Mouse (Mus musculus) CH12F3 (cell line): ENCODE data around the gene Mum1.
"Not testable (repeated sequence)": the region's sequence is repeated elsewhere in the genome, so short reads cannot be mapped to it uniquely, and the experiment has no call there.

Experiments
- in situ Hi-C: fragments of 300-500 bp; cut with MboI; formaldehyde crosslinking; loops from 2 replicates; pipeline ENCODE4 v1.14.3; 2020; ENCODE audit warnings: low sequenced_read_pairs

The Mum1 gene

DNA sequence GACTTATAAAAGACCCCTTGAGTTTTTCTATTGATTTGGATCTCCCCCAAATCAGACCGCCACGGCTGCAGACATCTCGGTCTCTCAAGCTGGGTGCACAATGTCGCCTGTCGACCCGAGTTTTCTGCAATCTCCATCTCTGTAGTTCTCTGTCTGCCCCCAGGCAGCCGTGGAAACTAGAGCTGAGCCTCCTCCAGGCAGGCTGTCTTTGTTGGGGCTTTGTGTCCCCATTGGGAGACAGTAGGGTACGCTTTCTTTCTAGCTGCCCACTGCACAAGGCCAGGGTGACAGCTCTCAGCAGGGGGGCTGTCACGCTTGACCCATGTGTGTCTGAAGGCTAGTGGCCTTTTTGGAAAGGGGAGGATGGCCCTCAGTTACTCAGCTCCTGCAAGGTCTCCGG lies 18.6 kb upstream of the Mum1 start:
- in situ Hi-C loops = no loop called here

DNA sequence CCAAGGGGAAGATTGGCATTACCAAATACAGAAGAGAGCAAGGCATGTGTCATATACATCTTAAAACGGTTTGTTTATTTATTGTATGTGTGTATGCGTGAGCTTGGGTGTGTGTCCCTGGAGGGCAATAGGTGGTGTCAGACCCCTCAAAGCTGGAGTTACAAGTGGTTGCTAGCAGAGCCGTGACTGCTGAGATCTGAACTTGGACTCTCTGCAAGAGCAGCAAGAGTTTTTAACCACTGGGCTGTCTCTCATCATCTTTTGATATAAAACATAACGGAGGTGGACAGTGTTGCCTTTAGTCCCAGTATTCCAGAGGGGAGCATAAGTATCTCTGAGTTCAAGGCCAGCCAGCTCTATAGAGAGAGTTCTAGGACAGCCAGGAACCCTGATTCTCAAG lies 18.0 kb upstream of the Mum1 start:
- in situ Hi-C loops = no loop called here

DNA sequence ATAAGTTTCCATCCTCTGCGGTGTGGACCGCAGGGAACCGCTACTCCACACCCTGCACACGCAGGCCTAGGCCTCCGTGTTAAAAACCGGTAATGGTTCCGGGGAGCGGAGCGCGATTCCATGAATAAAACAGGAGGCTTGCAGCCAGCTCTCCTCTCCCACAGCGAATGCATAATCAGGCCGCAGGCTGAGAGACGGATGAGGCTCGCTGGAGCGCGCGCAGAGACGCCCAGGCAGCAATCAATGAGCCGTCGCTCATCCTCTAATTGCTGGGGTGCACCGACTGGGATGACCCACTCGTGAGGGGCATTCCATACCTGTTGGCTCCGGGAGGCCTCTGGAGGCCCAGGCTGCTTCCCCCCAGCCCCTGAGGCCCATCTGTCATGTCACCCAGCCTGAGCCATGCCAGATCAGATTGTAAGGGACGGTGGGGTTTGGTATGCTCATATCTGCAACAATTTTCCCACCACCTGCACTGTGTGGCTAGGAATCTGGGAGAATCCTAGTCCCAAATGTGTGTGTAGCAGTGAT lies 17.3 kb upstream of the Mum1 start:
- in situ Hi-C loops = no loop called here

DNA sequence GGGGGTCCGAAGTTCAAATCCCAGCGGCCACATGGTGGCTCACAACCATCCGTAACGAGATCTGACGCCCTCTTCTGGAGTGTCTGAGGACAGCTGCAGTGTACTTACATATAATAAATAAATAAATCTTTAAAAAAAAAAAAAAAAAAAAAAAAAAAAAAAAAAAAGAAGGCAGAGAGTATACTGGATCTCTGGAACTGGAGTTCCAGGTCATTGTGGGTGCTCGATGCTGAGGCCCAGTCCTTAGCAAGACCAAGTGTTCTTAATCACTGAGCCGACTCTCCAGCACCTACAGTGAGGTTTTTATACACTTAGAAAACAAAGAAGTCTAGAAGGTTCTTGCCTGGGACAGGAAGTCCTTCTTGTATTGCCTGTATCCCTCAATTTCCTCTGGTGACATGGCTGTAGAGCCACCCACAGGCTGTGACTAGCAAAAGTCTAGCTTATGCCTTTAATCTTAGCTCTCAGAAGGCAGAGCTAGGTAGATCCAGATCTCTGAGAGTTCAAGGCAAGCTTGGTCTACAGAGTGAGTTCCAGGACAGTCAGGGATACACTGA lies 14.6 kb upstream of the Mum1 start:
- in situ Hi-C loops = not testable (repeated sequence)

DNA sequence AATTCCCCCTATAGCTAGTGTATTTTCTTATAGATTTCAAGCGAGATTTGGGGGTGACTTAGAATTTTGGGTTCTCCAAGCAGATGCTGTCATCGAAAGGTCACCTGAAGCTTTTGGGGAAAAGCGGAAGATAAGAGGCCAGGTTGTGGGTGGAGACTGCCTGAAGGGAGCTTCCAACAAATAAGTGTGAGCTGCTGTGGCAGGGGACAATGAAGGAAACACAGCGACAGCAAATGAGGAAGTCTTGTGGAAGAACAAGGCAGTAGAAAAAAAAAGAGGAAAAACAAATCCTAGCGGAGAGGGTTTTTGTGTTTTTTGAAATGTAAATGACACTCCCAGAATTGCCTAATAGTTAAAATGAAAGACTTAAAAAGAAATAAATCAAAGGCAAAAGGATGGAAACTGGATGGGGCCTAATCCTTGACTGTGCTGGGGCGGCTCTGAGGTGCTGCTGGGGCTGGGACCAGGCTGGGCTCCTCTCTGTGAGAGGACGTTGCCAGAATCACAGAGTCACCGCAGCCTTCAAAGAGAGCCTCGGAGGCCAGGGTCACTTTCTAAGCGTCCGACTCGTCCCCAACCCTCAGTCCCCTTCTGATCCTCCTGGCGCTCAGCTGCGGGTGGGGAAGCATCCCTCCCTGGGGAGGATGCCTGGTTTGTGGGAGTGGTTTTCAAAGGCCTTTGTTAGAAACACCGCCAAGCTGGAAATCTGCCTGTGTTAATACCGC lies 11.0 kb upstream of the Mum1 start:
- in situ Hi-C loops = no loop called here

DNA sequence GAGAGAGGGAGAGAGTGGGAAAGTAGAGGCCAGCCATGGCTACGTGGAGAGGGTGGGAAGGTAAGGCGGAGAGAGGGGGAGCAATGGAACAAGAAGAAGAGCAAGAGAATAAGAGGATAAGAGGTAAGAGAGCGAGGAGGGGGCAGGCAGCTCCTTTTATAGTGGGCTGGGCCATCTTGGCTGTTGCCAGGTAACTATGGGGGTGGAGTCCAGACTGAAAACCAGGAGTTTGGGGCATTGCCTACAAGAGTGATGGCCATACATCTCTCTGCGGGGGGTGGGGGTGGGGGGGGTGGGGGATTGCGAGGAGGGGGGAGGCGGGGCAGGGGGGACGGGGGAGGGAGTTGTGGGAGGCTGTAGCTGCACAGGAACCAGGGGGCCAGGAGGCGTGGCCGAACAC lies 5.6 kb upstream of the Mum1 start:
- in situ Hi-C loops = no loop called here

DNA sequence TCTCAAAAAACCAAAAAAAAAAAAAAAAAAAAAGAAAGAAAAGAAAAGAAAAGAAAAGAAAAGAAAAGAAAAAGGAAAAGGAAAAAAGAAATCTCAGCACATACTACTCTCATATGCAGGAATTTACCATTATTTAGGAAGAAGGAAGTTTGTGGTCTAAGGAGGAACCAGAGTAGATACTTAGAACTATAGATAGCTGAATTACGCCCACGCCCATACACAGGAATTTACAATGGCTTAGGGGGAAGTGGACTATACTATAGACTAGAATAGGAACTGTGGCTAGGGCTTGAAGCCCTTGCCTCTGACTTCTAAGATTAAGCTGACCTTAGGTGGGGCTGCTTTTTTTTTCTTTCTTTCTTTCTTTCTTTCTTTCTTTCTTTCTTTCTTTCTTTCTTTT lies 3.1 kb upstream of the Mum1 start:
- in situ Hi-C loops = not testable (repeated sequence)

DNA sequence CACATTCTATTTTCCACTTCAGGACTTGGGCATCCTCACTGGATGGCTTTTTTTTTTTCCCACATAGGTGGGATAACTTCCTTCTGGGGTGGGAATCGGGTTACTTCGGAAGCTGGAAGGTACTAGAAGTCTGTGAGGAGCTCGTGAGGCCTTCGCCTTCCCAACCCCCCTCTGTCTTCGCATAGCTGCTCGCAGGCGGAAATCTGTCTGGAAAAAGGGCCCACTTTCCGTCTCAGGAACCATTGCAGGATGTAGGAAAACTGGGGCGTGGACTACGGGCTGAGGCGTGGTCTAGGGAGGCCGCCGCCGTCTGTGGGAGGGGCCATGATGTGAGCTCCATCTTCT lies 191 bp upstream of the Mum1 start:
- in situ Hi-C loops = no loop called here

DNA sequence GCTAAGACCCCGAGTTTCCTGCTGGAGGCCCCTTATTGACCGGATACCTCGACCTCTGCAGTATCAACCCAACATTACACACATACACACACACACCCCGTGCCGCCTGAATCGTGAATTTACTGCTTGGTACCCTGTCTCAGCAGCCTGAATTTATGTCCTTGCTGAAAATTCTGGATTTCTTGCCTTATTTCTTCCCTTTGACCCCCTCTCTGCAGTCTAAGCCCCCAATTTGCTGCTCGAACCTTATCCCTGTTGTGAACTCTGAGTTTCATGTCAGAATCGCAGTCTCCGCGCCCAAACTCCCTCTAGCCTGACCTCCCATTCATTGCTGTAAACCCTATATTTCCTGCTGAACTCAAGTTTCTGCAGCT lies 919 bp downstream of the Mum1 start:
- in situ Hi-C loops = no loop called here

DNA sequence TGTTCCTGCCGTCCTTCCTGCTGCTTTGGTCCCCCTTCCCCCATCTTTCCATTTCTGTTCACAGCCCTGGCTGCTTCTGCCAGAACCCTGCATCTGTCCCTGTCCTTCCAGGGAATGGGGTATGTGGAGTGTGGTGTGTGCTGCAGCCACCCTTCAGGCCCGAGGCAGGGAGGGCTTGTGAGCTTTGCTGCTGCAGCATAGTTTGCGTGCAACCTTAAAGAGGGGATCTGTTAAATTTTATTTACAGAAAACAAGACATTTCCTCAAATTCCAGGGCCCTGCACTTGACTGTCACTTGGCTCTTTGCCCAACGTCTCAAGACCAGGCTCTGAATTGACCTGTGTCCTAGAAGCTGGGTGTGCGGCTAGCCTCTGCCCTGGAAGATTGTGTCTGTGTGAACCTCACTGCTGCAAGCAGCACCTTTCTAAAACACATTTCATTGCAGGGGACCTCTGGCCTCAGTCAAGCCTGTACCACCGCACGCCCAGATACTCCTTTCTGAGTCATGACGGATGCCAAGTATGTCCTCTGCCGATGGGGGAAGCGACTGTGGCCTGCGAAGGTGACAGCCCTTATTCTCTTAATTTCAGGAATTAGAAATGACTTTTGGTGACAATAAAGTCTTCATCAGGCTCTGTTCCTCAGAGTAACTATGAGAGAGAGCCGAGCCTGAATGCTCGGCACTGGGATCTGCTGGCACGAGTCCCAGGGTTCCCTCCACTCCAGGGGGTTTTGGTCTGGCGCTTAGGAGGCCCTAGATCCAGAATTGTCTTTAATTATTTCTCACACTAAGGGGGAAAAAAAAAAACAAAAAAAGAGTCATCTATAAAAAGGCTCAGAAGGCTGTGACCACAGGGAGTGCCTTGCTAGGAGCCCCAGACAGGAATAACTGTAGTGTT lies 1.9 kb downstream of the Mum1 start:
- in situ Hi-C loops = no loop called here

DNA sequence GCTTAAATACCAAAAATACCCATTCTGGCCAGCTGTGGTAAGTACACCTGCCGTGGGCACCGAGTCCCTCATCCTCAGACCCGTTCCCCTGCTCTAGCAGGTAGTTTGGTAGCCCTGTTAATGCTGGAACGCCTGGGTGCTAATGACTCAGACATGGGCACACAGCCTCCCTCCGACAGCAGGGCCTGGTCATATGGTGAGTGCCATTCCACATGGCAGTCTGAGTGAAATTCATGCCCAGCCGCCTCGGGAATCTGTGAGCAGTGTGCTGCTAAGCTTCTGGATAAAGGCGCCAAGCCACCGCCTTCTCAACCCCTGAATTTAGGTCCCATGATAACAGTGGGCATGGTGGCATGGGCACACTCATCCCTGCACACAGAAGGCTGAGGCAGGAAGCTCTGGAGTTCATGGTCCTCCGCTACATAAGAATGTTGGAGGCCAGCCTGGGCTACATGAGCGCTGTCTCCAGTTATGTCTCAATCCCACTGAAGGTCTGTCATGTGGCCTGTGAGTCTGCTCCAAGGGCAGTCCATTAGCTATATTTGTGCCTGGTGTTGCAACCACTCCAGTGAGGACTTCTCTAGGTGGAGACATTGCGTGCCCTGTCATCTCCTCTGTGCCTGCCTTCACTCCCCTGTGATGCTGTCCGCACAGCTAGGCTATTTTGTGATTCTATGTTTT lies 10.1 kb downstream of the Mum1 start:
- in situ Hi-C loops = no loop called here

DNA sequence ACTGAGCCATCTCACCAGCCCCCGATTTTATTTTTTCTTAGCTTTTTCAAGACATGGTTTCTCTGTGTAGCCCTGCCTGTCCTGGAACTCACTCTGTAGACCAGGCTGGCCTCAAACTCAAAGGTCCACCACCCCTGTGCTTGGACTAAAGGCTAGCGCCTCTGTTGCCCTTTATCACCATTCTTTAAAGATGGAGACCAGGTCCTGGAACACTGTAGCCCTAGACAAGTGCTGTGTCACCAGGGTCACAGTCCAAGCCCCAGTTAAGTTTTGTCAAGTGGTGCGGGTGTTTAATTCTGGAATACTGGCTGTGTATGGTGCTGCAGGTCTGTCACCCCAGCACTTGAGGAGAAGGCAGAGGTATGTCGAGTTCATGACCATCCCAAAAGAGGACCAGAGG lies 10.8 kb downstream of the Mum1 start:
- in situ Hi-C loops = no loop called here

DNA sequence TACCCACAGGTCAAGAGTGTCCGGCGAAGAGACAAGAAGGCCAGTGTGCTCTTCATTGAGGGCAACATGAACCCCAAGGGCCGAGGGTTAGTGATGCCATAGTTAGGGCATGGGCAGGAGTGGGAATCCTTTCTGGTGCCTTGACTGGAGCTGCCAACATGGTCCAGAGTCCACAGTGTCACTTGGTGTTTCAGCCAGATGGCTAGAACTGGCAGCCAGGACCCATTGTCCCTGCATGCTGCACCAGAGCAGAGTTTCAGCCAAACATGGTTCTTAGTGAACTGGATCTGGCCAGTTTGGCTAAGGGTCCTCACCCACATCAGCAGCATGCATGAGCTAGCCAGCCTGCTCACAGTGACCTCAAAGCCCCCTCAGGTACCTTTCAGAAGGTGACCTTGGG lies 12.1 kb downstream of the Mum1 start:
- in situ Hi-C loops = no loop called here

DNA sequence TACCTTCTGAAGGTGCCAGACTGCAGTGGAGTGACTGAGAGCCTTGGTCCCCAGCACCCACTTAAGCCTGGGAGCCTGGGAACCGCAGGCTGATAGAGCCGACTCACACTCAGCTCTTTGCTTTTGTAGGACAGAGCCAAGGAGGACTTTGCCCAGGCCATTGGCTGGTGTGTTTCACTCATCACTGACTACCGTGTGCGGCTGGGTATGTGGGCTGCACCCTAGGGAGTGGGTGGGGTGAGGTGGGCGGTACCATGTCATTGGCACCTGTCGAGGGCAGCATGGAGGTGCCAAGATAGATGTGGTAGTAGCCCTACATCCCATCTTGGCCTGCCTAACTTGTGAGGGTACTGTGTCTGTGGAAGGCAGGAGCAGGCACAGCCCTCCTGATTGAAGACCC lies 13.6 kb downstream of the Mum1 start:
- in situ Hi-C loops = no loop called here

DNA sequence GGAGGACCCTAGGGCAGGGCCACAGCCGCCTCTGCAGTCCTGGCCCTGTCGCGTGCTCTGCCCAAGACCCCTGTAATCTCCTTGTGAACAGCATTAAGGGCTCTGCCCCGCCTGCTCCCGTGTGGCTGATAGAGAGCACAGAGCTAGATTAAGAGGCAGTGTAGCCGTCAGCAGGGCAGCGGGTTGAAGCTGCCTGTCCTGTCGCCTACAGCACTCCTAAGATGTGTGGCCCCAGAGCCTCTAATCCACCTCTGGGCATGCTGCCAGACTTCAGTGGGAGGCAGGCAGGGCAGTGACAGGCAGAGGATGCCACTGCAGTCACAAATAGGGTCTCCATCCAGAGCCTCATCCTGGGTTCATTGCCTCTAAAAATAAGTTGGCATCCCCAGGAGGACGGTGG lies 15.9 kb downstream of the Mum1 start:
- in situ Hi-C loops = no loop called here

DNA sequence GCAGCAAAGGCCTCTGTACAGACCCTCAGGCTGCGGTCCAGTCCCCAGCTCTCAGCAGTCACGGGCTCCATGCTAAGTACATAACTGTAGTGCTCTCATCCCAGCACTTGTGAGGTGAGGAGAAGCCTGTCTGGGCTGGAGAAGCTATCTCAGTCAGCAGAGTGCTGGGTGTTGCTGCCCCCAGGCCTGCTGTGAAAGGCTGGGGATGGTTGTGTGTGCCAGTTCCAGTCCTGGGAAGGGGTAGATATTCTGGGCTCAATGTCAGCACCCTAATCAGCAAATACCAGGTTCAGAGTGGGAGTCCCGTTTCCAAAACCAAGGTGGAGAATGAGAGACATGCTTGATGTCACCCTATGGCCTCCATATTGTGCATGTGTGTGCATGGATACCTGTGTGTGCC lies 16.4 kb downstream of the Mum1 start:
- in situ Hi-C loops = no loop called here

DNA sequence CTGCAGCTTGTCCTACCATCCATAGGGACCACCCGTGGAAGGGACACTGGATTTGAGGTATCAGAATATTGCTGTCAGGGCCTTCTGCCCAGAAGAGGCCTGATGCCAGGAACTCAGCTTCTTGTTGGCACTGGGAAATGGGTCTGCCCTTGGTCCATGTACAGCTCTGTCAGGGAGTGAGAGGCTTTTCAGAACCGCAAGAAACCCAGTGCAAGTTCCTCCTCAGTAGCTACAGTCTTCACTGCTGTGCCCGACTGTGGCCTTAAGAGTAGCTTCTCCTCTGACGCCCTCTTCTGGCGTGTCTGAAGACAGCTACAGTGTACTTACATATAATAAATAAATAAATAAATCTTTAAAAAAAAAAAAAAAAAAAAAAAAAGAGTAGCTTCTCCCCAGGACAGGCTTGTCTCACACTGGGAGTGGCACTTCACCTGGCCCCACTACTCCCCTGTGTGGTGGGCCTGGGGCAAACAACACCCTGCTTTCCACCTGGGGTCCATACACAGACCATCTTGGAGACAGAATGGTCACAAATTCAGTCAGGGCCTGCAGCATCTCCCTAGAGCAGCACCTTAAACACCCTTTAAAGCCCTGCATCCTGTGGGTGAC lies 18.7 kb downstream of the Mum1 start:
- in situ Hi-C loops = loop anchor here (5.0 kb wide), 1 partner anchor 68 kb away; the partner anchor contains the start of gene Efna2

DNA sequence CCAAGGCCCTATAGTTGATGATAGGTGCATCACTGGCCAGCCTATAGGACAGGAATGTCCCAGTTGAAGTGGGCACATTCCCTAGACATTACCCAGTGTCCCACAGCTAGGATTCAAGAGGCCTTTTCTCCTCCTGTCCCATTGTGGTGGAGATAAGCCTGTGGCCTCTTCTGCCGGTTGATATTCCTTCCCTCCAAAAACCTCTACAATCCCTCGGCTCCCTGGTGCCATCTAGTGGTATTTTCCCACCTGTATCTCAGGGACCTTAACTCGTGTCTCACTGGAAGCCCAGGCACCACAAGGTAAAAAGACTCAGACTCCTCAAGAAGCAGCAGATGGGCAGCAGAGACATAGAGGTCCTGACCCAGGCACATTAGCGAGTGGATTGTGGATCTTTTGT lies 19.4 kb downstream of the Mum1 start:
- in situ Hi-C loops = loop anchor here (5.0 kb wide), 1 partner anchor 68 kb away; the partner anchor contains the start of gene Efna2

DNA sequence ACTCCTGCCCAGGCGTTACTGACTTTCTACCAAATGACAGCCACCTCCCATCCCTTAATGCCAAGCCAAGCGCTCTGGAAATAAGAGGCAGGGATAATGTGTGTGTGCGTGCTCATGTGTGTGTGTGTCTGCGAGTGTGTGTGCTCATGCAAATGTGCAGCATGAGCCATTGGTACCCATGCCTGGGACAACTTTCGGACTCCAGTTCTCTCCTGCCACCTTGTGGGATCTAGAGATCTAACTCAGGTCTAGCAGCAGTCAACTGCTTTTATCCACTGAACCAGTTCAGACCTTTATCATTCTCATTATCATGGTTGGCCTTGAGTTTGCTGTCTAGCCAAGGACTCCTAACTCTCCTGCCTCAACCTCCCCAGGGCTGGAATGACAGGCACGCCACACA lies 21.6 kb downstream of the Mum1 start:
- in situ Hi-C loops = loop anchor here (5.0 kb wide), 1 partner anchor 71 kb away; the partner anchor contains the start of gene Efna2

DNA sequence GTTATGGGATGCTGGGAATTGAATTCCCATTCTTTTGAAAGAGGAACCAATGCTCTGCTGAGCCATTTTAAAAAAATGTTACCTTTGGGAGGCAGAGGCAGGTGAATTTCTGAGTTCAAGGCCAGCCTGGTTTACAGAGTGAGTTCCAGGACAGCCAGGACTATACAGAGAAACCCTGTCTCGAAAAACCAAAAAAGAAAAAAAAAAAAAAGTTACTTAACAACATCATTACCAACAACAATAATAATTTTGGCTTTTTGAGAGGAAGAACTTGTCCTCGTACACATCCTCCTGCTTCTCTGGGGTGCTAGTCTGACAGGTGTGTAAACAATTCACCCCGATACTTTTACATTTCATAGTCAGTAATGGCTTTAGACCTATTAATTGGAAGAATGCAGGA lies 22.2 kb downstream of the Mum1 start:
- in situ Hi-C loops = loop anchor here (5.0 kb wide), 1 partner anchor 71 kb away; the partner anchor contains the start of gene Efna2
